Mouse (Mus musculus) cerebellum, adult 8-10 months (tissue): Measurements from ENCODE around the gene Actr3.

ENCODE experiments used
- DNase-seq: peaks from one replicate; pipeline ENCODE4 v3.0.0; 2022

Gene Actr3

DNA sequence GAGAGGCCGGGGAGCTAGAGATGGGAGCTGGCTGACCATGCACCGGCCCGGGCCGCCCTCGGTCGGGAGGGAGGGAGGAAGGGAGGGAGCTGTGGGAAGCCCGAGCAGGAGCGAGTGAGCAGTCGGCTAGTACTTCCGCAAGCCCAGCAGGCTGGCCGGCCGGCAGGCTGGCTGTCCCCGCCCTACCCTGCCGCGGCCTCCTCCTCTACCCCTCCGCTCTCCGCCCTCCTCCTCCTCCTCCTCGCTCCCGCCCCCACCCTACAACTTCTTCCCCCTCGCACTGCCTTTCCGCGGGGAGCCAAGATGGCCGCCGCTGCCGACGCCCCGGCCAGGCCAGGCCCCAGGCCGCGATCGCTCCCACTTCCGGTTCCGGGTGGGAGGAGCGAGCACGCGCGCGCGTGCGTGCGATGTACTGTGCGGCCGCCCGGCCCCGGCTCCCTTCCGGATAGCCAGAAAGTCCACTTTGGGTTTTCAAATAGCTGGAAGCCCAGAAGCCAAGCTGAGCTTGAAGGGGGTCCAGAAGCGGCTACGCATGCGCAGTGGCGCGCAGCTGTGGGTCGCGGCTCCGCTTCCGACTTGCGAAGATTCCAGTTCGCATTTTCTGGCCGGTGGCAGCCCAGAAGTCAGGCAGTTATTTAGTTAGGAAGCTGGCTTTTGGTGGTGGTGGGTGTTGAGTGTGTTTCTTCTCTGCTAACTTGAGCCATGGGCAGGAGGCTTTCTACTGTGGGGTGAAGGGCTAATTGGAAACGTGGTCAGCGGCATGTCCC, at the start of gene Actr3:
Gene Actr3 (minus strand): TSS at position 359 of the 767 bp plus-strand sequence.
- DNase-seq = peak; percentile 100

DNA sequence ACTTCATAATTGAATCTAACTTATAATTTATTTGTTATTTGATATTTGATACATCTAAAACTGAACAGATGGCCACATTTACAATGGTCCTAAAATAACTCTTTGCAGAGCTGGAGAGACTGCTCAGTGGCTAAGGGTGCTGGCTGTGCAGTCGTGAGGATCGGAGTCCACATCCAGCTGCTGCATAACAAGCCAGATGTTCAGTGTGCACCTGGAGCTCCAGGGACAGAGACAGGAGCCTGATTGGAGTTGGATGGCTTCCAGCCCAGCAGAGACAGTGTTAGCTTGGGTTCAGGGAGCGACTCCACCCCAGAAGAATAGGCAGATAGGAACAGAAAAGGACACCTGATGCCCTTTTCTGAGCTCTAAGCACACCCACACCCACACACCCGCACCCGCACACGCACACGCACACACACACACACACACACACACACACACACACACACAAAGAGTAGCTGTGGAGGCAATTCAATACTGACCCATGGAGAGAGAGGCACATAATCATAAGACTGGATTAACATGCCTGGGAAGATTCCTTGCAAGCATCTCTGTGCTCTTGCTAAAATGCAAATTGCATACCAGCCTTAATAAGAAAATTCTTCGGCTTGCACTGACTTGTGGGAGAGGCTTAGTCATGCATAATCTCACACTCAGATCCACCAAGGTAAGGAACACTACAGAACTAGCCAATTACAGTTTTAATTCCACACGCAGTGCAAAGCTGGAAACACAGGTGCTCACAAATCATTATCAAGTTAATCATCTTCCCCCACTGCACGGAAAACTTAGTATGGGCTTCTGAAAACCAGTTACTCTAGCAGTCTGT, 47.1 kb upstream of the Actr3 start:
- DNase-seq = no peak

GRCm38 (mm10) chr1:125481842-125482241, 46.3 kb upstream of the Actr3 start:
- DNase-seq = no peak

DNA sequence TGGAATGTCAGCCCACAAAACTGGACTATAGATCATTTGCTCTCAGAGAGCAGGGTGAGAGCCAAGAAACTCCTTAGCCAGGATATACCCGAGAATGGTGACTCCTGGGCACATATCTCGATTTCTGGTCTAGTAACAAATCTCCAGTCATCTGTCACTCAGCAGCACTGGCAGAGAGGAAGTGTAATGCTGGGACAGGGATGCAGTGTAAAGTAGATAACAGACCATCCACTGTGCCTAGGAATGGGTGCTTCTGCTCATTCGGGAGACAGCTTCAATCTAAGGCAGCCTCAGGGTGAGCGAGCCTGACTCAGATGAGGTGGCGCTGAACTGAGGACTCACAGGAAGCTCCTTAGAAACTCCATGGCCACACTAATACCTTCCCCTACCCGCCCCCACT, 43.1 kb upstream of the Actr3 start:
- no peak for DNase-seq

DNA sequence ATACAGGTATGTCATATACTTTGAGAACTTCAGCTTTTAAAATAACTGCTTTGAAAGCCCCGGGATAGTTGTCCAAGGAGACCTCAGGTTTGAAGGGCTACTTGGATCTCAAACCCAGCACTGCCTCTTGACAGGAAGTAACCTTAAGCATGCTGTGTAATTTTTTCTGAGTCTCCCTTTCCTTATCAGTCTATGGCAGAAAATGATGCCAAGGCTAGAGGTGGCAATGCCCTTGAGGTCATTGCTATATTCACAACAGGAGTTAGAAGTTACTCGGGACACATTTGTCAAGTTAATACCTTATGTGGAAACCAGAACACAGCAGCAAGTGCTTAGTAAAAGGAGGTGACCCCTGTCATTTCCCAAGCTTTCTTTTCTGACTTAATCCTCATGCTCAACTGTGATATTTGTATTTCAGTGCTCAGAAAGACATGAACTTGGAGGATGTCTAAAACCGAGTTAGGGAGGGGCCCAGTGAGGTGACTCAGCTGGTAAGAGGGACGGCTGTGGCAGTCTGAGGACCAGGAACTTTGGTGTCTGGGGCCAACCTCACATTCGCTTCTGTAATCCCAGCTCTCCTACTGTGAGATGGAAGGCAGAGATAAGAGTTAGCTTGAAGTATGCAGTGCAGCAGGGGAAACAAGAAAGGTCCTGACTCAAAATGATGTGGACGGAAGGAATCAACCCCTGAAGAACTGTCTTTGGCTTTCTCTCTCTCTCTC, 40.6 kb upstream of the Actr3 start:
- no peak for DNase-seq

DNA sequence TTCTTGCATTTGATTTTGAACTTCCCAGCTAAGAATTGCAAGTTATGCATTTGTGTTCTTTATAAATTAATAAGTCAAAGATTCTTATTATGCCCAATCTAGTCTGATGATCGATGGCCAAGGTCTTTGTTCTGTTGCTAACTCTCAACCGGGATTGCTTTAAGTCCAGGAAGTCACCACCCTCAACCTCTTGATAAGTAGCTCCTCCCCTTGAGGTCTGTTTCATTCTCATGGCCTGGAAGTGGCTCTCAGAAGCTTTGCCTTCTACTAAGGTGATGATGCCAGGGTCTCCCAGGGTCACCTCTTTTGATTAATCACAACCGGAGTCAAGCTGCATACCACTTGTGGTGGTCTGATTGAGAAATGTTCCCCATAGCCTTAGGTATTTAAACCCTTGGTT, 38.3 kb upstream of the Actr3 start:
- no peak for DNase-seq

GRCm38 (mm10) chr1:125473126-125473666, 37.7 kb upstream of the Actr3 start:
- no peak for DNase-seq

DNA sequence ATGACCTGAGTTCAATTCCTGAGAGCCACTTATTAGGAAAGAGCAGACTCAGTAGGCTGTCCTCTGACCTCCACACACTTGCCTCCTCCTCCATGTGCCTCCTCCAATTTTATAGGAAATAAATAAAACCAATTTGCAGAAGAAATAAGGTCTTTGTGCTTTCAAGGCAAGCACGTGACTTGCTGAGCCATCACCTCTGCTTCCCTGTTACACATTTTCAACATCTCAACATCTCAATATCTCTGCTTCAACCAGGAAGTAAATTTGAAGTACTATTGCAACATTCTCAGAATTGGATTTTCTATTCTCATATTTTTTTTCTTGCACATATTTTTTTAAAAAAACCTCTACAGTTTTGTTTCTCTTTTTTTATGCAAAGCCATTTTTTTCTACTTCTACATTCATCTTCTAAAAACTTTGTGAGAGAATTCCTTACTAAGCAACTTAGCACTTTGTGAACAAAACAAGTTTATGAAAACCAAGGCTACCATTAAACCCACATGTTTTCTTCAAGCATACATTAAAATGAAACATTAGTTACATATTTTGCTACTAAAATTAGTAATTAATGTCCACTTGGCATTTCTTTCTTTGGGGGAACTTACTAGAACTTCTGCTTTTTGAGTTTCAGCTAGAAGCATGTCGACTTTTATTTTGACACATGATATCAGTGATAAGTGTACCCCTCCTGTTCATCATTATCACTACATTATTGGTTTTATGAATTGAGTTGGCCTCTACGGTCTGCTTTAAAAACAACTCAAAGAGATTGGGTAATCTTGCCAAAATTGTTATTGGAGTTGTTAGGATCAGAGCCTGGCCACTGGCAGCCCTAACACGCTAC, 35.5 kb upstream of the Actr3 start:
- DNase-seq = no peak

DNA sequence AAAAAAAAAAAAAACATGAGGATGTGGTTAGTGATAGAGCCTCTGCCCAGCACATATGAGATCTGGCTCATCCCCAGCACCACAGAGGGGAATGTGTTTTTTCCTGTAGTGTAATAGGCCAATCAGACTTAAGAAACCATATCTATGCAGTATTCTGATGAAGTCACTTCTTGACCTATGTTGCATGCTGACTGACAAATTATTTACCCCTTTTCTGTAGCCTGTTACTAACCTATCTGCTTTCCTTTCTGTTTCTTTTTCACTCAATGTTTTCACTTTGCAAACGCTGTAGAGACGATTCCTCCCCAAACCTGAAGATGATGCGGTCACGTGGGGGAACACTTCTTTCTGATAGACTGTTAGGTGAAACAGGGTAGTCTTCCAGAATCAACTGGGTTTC, 32.4 kb upstream of the Actr3 start:
- DNase-seq = no peak

- no peak for DNase-seq
These were observed 31.2 kb upstream of the Actr3 start for GRCm38 (mm10) chr1:125466621-125467257.

DNA sequence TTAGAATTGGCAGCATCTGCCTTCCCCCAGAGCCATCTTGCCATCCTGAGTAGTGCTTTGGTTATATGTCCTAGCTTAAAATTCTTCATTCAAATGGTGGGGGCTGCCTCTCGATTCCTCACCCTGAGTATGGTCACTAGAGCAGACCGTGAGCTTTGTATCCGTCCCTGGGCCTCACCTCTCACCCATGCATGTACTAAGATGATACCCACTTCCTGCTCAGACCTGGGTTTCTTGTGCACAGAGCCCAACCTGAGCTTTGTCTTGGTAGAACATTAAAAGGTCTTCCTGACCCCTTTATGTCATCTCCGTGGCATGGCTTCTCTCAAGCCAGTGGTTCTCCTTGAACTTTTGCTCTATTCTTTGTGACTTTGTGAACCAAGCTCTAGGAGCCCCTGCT, 28.5 kb upstream of the Actr3 start:
- no peak for DNase-seq

GRCm38 (mm10) chr1:125463349-125463748, 27.8 kb upstream of the Actr3 start:
- no peak for DNase-seq

DNA sequence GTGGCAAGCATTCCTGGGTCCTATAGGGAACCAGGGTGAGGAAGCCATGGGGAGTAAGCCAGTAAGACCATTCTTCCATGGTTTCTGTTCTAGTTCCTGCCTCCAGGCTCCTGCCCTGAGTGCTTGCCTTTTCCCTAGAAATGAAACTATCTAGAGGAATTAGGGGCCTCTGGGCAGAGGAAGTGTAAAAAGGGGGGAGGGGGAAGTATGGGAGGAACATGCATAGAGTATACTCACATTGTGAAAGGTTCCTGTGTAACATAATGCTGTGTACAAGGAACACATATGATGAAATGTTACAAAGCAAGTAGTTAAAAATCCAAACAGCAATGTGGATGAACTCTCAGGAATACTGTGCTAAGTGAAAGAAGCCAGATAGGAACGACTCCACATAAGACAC, 27.4 kb upstream of the Actr3 start:
- no peak for DNase-seq

- peak; percentile 31 for DNase-seq
These were observed 23.0 kb upstream of the Actr3 start for GRCm38 (mm10) chr1:125458531-125458930.

- DNase-seq = no peak
These were observed 19.6 kb upstream of the Actr3 start for GRCm38 (mm10) chr1:125455128-125455527.

GRCm38 (mm10) chr1:125450282-125451000, 14.9 kb upstream of the Actr3 start:
- no peak for DNase-seq

DNA sequence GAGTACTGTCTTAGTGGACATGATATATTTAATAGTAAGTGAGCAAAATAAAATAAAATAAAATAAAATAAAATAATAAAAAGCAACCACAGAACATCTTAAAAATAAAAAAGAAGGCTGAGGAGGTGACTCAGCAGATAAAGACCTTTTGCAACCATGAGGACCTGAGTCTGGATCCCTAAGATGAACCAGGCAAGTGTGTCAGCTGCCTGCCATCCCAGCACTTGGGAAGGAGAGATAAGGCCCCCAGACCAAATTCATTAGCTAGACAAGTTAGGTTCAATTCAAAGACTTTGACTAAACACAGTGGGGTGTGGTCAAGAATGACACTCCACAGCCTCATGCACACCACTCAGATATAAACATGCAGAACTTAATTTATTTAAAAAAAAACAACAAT, 12.4 kb upstream of the Actr3 start:
- no peak for DNase-seq

- DNase-seq = no peak
These were observed 6.2 kb upstream of the Actr3 start for GRCm38 (mm10) chr1:125441679-125442078.

DNA sequence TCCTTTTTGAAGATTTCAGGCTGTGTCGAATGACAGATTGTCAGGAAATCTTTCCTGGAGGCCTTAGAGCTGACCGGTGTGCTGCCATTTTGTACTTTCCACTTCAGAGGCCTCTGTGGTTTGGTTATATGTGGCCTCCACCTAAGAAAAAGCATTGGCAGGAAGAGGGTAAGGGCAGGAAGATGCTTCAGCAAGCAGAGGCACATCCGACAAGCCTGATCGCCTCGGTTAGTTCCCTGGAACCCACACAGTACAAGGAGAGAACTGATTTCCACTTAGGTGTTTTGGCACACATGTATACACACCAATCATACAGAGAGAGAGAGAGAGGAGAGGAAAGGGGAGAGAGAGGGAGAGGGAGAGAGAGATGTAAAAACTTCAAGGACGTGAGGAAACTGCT, 5.7 kb upstream of the Actr3 start:
- no peak for DNase-seq

GRCm38 (mm10) chr1:125439556-125439955, 4.0 kb upstream of the Actr3 start:
- DNase-seq = no peak

DNA sequence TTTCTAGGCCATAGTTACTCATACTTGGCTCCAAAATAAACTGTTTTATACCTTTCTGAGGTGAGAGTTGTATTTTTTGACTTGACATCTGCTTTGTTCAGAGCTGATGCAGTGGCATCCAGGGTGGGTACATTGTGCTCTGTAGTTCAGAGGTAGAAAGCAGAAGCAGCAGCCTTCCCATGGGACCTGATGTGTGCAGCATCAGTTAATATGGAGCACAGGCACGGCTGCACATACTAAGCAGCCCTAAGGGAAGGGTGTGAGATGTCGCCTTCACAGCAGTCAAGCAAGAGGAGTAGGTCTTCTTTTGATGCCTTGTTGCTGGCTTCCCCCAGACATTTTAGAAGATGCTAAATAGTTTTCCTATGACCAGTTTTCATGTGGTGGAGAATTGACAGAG, 3.3 kb upstream of the Actr3 start:
- DNase-seq = no peak
